18 mouse cellular contexts compared by ENCODE assay signal in genomic region chr11:3677204-3677603, GRCm38 (mm10). TPM values are rescaled to one million over a fixed set of nuclear protein-coding genes. Genes with fewer than 3 reads are reported as not detected.
DNase-seq lines count a peak whose midpoint lies in the region; ATAC-seq lines count a peak whose summit lies in the region.
"Had no signal": no experiment of that assay in that cellular context is flagged by ENCODE, and none has a peak within 500 bp of the region (broad histone marks: within the 10 kb centered on the region; RNA-seq: fewer than 3 reads in every experiment).

No protein-coding gene starts in this region.

- no peak for ATAC-seq in forebrain, embryonic 13.5 days
- ATAC-seq: hindbrain, embryonic 16.5 days; intestine, embryonic 16.5 days had no signal

- peaks cover 96% of the 10 kb centered on the region for H3K36me3 ChIP-seq in forebrain, embryonic 13.5 days (ENCODE audit: poor library complexity, severe bottlenecking)

- no peaks in the 10 kb centered on the region for H3K27me3 ChIP-seq in forebrain, embryonic 13.5 days
- H3K27me3 ChIP-seq: embryonic facial prominence, embryonic 15.5 days; megakaryocyte, embryonic 14.5 days had no signal

- 93% methylated on average over 6 of the region's 6 CpGs for WGBS in forebrain, embryonic 13.5 days

- H3K4me1 ChIP-seq in forebrain, embryonic 13.5 days = no peaks in the 10 kb centered on the region
- H3K4me1 ChIP-seq: embryonic facial prominence, embryonic 15.5 days; megakaryocyte, embryonic 14.5 days had no signal

- H3K27ac ChIP-seq in forebrain, embryonic 13.5 days = no peak overlapping the region
- H3K27ac ChIP-seq: embryonic facial prominence, embryonic 15.5 days had no signal

- H3K9me3 ChIP-seq in forebrain, embryonic 13.5 days (replicated peaks) = no peaks in the 10 kb centered on the region
- H3K9me3 ChIP-seq: embryonic facial prominence, embryonic 15.5 days; G1E; megakaryocyte, embryonic 14.5 days had no signal

- peak; percentile 17 for DNase-seq in adrenal gland, postnatal 14 days
- no peak for DNase-seq in adrenal gland, adult 8-10 months
- peak; percentile 55 for DNase-seq in kidney, postnatal 10 days
- DNase-seq in kidney, adult 18-20 months = no peak
- DNase-seq in kidney, postnatal 25 days = peak; percentile 51 to 64
- peak; percentile 34 for DNase-seq in lung, postnatal 25 days (ENCODE audit: low spot score)
- no peak for DNase-seq in T-cell, adult 2 months (ENCODE audit: low spot score)
- DNase-seq: cerebellum, adult 18-20 months; heart, postnatal 36 days; liver; right cerebral cortex, postnatal 25 days; thymus, adult 18-20 months had no signal

- no peak overlapping the region for H3K4me3 ChIP-seq in forebrain, embryonic 13.5 days
- H3K4me3 ChIP-seq: embryonic facial prominence, embryonic 15.5 days; megakaryocyte, embryonic 14.5 days had no signal

- no peak overlapping the region for H3K9ac ChIP-seq in forebrain, embryonic 13.5 days
- H3K9ac ChIP-seq: embryonic facial prominence, embryonic 15.5 days had no signal

- no peak overlapping the region for H3K4me2 ChIP-seq in forebrain, embryonic 13.5 days
- H3K4me2 ChIP-seq: embryonic facial prominence, embryonic 15.5 days had no signal

RNA-seq across cellular contexts. Expression of gene Morc2a, which starts 28.2 kb away (rescaled TPM):
- 39.2 and 53.2 TPM in 2 replicates for total RNA-seq in adrenal gland, postnatal 14 days (2021)
- 10 to 100 TPM; 44.6 to 64.3 (median 51.3) TPM for total RNA-seq in adrenal gland, adult 8-10 months (2022)
- polyA plus RNA-seq in forebrain, embryonic 13.5 days (2015; fragmentation: Nextera tagmentation; extraction: Ambion mirVana) = 35.2 and 43.1 TPM in 2 replicates

Comparison
In these comparisons a context has a peak if more than half of its experiments do, and no peak if none do; other contexts are left out.
1. DNase-seq: peak in adrenal gland, postnatal 14 days (single experiment), kidney, postnatal 10 days (single experiment), kidney, postnatal 25 days (2 of 2) and lung, postnatal 25 days (single experiment); none in adrenal gland, adult 8-10 months (single experiment), kidney, adult 18-20 months (single experiment) and T-cell, adult 2 months (single experiment).